Mouse (Mus musculus) c-Kit-negative CD71-positive TER-119-positive erythroid progenitor cells, embryonic 14.5 days (primary cell): ENCODE results near the gene Osbpl11.

Experiments used
- DNase-seq: peaks from one replicate; pipeline ENCODE4 v3.0.0-alpha.2; 2013; ENCODE audit warnings: low read depth, low spot score

Gene Osbpl11

DNA sequence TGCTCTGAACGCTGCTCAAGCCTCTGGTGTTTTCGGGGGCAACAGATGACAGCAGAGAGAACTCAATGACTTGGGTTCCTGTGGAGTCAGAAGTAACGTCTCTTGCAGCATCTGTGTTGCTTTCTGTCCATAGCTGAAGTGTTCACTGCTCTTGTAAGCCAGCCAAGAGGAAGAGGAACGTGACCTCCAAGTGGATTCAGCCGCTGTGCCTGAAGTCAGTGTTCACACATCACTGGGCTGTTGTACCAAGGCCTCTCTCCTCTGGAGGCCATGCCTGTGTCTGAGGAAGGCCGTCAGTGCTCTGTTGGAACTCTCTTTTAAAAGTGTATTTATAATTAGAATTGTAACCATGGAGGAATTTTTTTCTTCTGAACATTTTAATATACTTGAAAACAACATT is 57.2 kb downstream of the Osbpl11 start:
- DNase-seq = no peak

DNA sequence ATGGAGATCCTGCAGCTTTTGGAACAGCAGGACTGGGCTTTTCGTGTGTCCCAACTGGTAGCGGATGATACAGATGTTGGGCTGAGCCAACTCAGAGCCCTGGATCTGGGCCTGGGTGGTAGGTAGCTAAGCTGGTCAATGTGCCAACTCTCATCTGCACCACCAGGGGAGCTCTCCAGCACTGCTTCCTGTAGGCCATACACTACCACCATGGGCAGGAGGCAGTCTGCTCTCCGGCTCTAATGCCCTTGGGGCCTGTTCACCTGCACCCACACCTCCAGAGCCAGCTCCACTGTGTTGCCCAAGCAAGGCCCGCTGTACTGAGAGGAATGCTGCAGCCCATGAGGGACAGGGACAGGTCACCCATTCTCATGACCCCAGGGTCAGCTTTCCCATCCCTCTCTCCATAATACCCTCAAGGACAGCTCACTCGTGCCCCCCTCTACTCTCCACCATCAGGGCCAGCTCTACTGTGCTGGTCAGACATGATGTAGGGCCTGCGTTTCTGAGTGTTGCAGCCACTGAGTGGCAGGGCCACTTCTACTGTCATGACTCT is 59.3 kb downstream of the Osbpl11 start:
- no peak for DNase-seq

DNA sequence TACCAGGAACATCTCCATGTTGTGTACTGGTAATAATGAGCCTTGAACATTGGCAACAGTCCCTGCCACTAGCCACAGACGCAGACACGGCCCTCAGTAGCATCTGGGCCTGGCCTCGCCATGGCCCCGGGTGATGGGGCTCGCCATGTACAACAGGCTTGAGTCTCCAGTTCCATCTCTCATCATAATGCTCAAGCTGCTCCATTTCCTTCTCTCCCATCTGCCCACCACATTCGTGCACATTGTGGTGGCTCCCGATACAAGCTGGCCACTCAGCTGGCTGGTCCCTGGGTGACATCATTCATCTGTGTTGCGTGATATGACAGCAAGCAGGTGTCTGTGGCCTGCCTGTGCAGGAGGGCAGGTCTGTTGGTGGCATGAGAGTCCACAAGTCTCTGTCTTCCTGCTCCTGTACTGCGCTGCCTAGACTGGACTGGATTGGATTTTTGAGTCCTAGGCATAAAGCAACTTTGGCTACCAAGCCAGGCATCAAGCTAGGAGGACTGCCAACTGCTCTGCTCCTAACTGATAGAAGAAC is 60.1 kb downstream of the Osbpl11 start:
- DNase-seq = no peak

DNA sequence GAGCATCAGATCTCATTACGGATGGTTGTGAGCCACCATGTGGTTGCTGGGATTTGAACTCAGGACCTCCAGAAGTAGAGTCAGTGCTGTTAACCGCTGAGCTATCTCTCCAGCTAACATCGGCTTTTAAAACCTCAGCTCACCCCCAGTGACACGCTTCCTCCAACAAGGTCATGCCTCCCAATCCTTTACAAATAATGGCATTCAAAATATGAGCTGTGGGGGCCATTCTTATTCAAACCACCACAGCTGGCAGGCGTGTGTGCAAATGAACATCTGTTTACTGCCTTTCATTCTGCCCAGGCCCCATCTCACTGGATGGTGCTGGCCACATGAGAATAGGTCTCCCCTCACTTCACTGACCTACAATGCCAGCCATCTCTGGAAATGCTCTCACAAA is 61.7 kb downstream of the Osbpl11 start:
- no peak for DNase-seq

DNA sequence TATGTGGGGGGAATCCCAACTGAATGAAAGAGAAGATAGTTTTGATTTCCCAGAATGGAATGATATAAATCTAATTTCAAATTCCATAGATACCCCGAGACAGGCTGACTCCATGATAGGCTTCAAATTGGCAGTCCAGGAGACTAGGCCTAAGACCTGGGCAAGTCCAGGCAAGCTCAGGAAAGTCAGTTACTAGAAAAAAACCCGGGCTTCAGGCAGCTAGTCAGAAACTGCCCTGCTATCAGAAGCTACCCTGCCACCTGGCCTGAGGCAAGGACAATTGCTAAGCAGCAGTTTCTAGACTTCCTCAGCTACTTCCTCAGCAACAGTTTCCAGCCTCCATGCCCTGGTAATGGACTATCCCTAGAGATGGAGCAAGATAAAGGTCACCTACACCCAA is 62.1 kb downstream of the Osbpl11 start:
- DNase-seq = no peak

DNA sequence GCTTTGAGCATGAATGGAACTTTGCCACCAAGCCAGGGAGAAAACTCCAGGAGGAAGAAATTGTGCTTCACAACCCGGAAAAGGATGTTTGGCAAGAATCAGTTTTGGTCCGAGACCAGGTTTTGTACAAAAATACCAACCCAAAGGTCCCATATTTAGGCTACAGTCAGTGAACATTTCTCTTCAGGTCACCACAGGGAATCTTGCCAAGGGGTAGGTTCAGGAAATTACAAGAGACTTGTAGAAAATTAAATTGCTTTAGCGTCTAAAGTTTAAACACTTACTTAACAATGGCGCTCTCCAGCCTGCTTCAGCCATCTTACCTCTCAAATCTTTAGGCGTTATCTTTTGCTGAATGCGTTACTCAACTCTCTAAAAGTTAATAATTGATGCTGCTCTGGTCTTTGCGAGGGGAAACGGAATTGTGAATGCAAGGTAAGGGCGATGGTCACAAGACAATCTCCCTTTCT is 65.8 kb downstream of the Osbpl11 start:
- DNase-seq = no peak

DNA sequence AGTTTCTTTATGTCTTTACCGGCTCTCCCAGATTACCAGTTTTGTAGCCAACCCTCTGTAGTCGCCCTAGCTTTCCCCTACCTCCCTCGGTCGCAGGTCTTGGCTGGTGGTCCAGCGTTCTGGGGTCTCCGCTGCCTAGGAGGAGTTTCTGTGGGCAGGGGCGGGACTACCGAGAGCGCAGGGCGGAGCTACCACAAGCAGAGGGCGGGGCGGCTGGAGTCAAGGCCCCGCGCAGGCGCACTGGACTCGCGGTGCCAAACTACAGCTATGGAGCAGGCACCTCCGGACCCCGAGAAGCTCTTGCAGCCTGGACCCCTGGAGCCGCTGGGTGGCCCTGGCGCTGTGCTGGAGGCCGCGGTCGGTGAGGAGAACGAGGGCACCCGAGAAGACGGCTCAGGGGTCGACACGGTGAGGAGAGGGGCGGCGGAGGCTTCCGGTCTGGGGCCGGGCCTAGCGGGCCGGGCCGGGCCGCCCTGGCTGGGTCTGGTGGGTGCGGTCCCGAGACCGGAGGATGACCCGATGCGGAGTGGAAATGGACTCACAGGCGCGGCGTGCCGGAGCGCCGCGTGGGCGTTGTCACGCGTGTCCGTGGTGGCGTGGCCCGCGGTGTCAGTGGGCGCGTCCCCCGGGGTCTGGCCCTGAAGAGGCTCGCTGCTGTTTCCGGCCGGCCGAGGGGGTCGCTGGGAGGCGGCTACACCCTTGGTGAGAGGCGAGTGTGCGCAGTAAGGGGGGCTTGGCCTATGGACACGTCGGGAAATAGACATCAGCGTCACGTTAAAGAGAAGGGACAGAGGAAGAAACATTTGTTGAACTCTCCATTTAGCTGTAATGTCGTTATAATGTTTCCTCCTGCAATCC is 66.6 kb downstream of the Osbpl11 start, which contains the start of gene Snx4:
Gene Snx4 (plus strand): TSS at position 249 of the 858 bp plus-strand sequence.
- peak; percentile 84 for DNase-seq

DNA sequence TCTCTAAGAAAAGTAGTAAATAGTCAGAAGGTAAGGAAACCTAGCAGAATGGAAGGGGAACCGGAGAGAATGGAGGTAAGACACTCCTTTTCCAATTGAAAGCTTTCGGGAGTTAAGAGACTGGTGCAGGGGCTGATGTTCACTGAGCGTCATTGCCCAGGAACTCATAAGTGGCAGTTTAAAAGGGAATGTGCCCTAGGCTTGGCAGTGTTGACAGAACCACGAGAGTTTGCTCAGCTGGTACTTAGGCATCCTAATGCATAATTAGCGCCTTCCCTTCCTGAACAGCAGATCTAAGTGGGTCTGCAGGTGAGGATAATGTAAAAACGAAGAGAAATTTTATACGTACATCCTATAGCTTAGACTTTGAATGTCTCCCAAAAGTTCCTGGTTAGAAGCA is 70.7 kb downstream of the Osbpl11 start:
- no peak for DNase-seq

DNA sequence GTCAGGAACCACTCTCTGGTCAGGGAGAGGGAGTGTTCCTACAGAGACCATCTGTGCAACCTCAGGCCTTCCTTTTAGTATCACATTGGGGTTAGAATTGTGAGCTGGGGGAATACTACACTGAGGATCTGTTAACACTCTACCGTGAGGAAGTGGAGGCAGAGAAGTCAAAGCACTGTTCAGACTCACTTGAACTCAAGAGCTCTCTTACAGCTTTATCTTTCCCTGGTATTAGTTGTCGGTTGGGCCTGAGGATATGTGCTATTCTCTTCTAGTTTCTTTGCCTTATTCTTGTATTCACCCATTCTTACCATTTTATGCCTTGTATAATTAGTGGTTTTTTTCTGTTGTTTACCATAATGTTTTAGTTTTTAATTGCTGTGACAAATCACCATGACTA is 73.7 kb downstream of the Osbpl11 start:
- DNase-seq = no peak

DNA sequence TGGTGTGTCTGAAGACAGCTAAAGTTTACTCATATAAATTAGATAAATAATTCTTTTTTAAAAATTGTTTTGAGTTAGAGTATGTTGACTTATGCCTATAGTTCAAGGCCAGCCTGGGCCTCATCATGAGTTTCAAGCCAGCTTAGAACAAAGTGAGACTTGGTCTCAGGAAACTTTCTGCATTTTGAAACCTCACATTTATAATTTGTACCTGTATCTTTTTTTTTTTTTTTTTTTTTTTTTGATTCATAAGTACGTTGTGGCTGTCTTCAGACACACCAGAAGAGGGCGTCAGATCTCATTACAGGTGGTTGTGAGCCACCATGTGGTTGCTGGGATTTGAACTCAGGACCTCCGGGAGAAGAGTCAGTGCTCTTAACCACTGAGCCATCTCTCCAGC is 75.0 kb downstream of the Osbpl11 start:
- DNase-seq = no peak

DNA sequence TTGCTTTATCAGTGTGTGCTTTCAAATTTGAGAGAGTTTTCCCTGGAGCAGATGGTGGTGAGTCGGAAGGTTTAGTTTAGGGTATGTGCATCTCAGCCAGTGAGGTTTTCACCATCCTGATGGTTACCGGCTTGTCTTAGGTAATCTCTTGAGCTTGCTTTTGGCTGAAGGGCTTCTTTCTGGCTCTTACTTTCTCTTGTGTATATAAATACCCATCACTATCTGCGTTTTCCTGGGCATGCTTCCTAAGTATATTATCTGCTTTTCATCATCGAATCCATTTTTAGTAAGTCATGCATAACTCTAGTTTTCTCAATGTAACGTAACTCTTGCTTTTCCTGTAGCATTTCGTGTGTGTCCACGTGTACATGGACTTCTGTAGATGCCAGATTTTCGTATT is 76.0 kb downstream of the Osbpl11 start:
- DNase-seq = no peak

DNA sequence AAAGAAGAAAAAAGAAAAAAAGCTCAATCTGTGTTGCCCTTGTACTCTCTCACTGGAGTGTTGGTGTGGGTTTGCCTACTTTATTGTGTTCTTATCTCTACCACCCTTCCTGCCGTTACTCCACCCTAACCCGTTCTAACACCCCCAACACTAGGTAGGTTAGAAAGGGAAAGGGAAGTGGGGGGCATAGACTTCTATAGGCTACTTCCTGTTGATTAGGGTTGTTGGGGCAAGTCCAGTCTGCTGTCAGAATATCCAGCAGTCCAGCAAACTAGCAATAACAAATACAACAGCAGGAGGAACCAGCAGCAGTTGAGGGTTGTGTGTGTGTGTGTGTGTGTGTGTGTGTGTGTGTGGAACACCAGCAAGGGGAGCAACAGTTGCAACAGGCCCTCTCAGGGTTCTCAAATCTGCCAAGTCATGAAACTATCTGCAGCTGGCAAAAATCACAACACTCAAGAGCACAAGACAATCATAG is 76.8 kb downstream of the Osbpl11 start:
- no peak for DNase-seq

DNA sequence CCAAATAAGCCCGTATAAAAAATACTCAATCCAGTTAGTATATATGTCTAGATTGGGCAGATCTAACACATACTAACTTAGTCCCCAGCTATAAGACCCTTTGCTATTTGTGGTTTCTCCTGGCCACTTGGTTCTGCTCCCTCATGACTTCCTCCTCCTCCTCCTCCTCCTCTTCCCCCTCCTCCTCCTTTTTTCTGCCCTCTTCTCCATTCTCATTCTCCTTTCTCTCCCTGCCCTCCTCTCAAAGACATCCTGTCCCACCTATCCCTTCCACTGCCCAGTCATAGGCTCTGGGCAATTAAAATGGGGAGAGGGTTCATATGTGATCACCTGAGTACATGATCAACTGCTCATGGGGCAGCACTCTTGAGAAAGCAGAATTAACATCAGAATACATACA is 77.2 kb downstream of the Osbpl11 start:
- DNase-seq = no peak

DNA sequence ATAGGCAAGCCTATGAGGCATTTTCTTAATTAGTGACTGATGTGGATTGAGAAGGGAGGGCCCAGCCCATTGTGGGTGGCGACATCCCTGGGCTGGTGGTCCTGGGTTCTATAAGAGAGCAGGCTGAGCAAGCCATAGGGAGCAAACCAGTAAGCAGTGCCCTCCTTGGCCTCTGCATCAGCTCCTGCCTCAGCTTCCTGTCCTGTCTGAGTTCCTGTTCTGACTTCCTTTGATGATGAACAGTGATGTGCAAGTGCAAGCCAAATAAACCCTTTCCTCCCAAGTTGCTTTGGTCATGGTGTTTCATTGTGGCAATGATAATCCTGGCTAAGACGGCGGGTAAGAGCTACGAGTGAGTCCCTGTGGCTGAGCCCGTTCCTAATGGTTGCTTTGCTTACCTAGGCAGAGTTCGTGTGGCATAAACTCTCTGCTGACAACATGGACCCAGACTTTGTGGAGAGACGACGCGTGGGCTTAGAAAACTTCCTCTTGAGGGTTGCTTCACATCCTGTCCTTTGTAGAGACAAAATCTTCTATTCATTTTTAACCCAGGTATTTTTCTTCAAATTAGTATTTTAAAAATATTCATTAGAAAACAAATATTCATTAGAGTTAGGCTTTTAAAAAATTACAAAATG is 82.9 kb downstream of the Osbpl11 start:
- DNase-seq = no peak

DNA sequence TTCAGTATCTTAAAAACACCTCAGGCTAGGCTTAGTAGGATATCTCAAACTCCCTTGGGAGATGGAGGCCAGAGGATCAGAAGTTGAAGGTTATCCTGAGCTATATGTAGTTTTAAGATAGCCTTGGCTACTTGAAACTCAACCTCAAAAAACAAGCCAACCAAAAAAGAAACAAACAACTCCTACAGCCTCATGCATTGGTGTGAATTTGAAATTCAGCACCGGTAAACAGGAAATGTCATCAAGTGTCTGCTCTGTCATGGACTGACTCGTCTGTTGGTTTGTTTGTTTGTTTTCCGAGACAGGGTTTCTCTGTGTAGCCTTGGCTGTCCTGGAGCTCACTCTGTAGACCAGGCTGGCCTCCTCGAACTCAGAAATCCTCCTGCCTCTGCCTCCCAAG is 87.0 kb downstream of the Osbpl11 start:
- no peak for DNase-seq

DNA sequence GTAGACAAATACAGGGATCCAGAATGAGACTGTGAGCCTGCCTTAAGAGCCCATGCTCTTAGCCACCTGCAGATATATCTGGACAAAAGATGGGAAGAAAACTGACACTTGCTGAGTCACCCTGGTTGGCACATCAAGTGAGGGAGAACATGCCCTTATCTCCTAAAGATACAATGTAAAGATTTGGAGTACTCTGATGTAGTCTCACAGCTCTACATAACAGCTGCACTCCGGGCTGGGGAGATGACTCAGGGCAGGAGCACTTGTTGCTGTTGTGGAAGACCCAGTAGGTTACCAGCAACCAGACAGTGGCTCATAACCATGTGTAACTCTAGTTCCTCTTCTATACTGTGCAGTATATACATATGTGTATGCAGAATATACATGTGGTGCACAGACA is 98.2 kb downstream of the Osbpl11 start:
- no peak for DNase-seq

DNA sequence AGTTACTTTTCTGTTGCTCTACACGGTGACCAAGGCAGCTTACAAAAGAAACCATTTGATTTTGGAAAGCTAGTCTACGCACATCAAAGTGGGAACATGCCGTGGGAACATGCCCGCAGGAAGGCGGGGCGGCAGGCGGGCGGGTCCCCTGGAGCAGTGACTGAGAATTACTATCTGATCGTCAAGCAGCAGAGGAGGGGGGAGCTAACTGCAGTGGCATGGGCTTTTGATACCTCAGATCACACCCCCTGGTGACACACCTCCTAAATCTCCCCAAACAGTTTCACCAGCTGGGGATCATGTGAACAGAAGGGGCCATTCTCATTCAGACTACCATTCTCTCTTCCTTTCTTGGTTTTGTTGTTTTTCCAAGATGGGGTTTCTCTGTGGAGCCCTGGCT is 103.7 kb downstream of the Osbpl11 start:
- no peak for DNase-seq

DNA sequence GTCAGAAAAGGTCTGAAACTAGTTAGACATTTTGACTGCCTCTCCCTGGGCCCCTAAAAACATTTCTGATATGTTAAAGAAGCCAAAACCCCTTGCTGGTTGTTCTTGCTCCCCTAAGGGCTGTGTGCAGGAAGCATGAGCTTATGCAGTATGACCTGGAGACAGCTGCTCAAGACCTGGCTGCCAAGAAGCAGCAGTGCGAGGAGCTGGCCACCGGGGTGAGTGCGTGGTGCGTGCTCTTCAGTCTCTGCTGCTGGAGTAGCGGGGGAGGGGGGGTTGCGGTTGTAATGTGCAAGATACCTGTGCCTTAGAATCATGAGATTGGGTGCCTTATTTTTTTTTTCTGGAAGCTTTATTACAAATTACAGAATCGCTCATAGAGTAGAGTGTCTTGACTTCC is 105.1 kb downstream of the Osbpl11 start:
- no peak for DNase-seq

DNA sequence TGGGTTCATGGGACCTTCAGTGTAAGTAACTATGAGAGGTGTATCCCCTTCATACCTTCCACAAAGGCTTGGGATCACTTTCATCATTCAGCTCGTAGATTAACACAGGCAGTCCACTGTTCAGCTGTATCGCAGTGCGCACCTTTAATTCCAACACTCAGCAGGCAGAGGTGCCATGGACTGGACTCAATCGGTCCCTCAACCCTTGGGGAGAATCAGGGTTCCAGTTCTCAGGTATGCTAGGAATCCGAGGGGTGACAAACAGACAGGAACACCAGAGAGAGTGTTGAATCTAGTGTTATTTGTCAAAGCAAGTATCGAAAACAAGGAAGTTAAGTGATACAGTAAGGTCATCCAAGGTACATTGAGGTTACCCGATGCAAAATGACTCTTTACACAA is 107.4 kb downstream of the Osbpl11 start:
- DNase-seq = no peak
